Mouse (Mus musculus): Measurements from ENCODE around the gene Cdk5rap3. TPM values are rescaled to one million over a fixed set of nuclear protein-coding genes. Genes with fewer than 3 reads are reported as not detected.
A peak's percentile ranks its signal among the peaks of the same experiment; 100 is the strongest.

Gene Cdk5rap3
- polyA plus RNA-seq, 1 experiment = 41.6 TPM

GRCm38 (mm10) chr11:96878715-96879114 lies 37.6 kb downstream of the Cdk5rap3 start:
- H3K36me3 ChIP-seq (replicated peaks; ENCODE audit: low read length) = no peaks in the 10 kb centered on the region
- H3K4me3 ChIP-seq (replicated peaks) = no peak overlapping the region
- peaks cover 81% of the 10 kb centered on the region for H3K27me3 ChIP-seq (replicated peaks)
- no peak; the same call in 2 of the 3 replicates for TF ChIP-seq GATA1 (IDR thresholded peaks at IDR 0.05; ENCODE audit: borderline replicate concordance, low read length)
- TF ChIP-seq FLI1 (IDR thresholded peaks at IDR 0.05; ENCODE audit: low read length) = no peak
- peaks cover 58% of the 10 kb centered on the region for H3K4me1 ChIP-seq
- peaks cover 2% of the 10 kb centered on the region; the same call in 1 of the 2 replicates for H3K9me3 ChIP-seq

DNA sequence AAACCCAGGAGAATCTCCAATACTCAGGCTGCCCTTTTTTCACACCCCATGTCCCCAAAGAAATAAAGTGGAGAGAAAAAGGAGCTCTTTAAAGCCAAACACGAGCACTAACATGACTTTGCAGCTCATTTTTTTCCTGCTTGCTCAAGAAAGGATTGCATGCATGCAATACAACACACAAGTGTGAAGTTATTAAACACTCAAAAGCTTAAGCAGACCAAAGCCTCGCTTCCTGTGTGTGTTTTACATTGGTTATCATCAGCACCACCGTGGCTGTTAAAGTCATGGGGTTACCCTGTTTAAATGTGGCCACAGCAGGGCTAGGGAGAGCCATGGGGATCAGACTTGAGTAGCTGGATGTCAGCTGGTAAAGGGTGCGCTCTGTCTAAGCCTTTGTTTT lies 39.2 kb downstream of the Cdk5rap3 start:
- TF ChIP-seq GATA1 (IDR thresholded peaks at IDR 0.05; ENCODE audit: borderline replicate concordance, low read length) (no peak), FLI1 (IDR thresholded peaks at IDR 0.05; ENCODE audit: low read length) (no peak)
- Histone ChIP-seq H3K4me3 (replicated peaks) (no peak overlapping the region), H3K9me3 (peaks cover 2% of the 10 kb centered on the region; the same call in 1 of the 2 replicates), H3K36me3 (replicated peaks; ENCODE audit: low read length) (no peaks in the 10 kb centered on the region), H3K27me3 (replicated peaks) (peaks cover 89% of the 10 kb centered on the region), H3K4me1 (peaks cover 69% of the 10 kb centered on the region)

DNA sequence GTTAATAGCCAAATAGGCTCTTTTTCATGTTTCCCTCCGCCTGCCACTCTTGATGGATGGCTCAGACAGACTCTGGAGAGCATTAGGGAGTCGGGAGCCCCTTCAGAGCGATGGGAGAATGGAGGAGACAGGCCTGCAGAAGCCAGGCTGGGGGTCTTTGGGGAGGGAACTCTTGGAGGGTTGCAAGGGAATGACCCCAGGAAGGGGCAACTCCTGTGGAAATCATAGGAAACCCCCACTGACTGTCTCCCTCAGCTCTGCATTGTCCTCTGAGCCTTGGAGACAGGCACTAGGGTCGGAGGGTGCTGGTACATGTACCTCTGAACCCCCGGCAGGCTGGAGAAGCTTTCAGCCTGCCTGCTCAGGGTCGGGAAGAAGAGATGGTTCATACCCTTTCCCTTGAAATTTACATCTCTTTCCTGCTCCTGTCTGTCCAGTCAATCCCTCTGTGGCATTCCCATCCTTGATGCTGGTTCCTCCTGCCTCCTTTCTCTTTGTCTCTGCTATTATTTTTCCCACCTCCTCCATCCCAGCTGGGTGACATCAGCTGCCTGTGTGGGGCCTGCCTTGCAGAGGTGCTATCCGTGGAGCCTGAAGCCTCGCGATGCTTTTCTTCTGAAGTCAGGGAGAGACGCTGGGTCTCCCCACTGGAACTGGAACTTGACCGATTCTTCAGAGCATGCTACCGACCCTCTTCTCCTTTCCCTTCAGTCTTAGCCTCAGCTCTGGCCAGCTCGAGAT lies 39.8 kb downstream of the Cdk5rap3 start:
- no peaks in the 10 kb centered on the region for H3K36me3 ChIP-seq (replicated peaks; ENCODE audit: low read length)
- no peak overlapping the region for H3K4me3 ChIP-seq (replicated peaks)
- H3K9me3 ChIP-seq = peaks cover 2% of the 10 kb centered on the region; the same call in 1 of the 2 replicates
- TF ChIP-seq GATA1 (IDR thresholded peaks at IDR 0.05; ENCODE audit: borderline replicate concordance, low read length) (no peak), FLI1 (IDR thresholded peaks at IDR 0.05; ENCODE audit: low read length) (no peak)
- H3K27me3 ChIP-seq (replicated peaks) = peaks cover 92% of the 10 kb centered on the region
- H3K4me1 ChIP-seq = peaks cover 69% of the 10 kb centered on the region

DNA sequence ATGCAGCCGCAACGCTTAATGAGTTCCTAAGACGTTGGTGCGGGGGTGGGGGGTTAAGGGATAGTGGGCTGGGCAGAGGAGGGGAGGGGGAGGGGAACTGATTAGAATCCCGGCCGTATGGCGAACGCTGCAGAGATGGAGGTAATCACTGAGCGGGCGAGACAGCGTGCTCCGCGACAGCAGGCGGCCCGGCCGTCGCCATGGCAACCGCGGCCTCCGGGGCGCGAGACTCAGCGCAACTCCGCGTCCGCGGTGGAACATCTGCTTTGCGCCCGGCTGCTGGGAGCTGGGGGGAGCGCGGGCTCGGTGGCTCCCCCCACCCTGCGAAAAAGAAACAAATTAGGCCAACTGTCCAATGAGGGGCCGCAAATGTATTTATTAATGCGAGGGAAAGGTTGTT lies 40.6 kb downstream of the Cdk5rap3 start:
- TF ChIP-seq GATA1 (IDR thresholded peaks at IDR 0.05; ENCODE audit: borderline replicate concordance, low read length) (no peak), FLI1 (IDR thresholded peaks at IDR 0.05; ENCODE audit: low read length) (no peak)
- Histone ChIP-seq H3K4me3 (replicated peaks) (peak overlapping the region; percentile 84), H3K27me3 (replicated peaks) (peaks cover 88% of the 10 kb centered on the region), H3K36me3 (replicated peaks; ENCODE audit: low read length) (no peaks in the 10 kb centered on the region), H3K4me1 (peaks cover 69% of the 10 kb centered on the region), H3K9me3 (no peaks in the 10 kb centered on the region)

GRCm38 (mm10) chr11:96875270-96875669 lies 41.0 kb downstream of the Cdk5rap3 start:
- peaks cover 88% of the 10 kb centered on the region for H3K27me3 ChIP-seq (replicated peaks)

GRCm38 (mm10) chr11:96873601-96874140 lies 42.6 kb downstream of the Cdk5rap3 start:
- Histone ChIP-seq H3K27me3 (replicated peaks) (peaks cover 85% of the 10 kb centered on the region), H3K36me3 (replicated peaks; ENCODE audit: low read length) (no peaks in the 10 kb centered on the region), H3K4me3 (replicated peaks) (no peak overlapping the region), H3K9me3 (no peaks in the 10 kb centered on the region), H3K4me1 (peaks cover 56% of the 10 kb centered on the region)
- TF ChIP-seq GATA1 (IDR thresholded peaks at IDR 0.05; ENCODE audit: borderline replicate concordance, low read length) (no peak), FLI1 (IDR thresholded peaks at IDR 0.05; ENCODE audit: low read length) (no peak)

More at GRCm38 (mm10) chr11:96875270-96875669, 41.0 kb downstream of the Cdk5rap3 start:
- Histone ChIP-seq H3K9me3 (no peaks in the 10 kb centered on the region), H3K4me1 (peaks cover 68% of the 10 kb centered on the region), H3K4me3 (replicated peaks) (peak overlapping the region; percentile 84), H3K36me3 (replicated peaks; ENCODE audit: low read length) (no peaks in the 10 kb centered on the region)
- TF ChIP-seq FLI1 (IDR thresholded peaks at IDR 0.05; ENCODE audit: low read length) (no peak), GATA1 (IDR thresholded peaks at IDR 0.05; ENCODE audit: borderline replicate concordance, low read length) (no peak)

DNA sequence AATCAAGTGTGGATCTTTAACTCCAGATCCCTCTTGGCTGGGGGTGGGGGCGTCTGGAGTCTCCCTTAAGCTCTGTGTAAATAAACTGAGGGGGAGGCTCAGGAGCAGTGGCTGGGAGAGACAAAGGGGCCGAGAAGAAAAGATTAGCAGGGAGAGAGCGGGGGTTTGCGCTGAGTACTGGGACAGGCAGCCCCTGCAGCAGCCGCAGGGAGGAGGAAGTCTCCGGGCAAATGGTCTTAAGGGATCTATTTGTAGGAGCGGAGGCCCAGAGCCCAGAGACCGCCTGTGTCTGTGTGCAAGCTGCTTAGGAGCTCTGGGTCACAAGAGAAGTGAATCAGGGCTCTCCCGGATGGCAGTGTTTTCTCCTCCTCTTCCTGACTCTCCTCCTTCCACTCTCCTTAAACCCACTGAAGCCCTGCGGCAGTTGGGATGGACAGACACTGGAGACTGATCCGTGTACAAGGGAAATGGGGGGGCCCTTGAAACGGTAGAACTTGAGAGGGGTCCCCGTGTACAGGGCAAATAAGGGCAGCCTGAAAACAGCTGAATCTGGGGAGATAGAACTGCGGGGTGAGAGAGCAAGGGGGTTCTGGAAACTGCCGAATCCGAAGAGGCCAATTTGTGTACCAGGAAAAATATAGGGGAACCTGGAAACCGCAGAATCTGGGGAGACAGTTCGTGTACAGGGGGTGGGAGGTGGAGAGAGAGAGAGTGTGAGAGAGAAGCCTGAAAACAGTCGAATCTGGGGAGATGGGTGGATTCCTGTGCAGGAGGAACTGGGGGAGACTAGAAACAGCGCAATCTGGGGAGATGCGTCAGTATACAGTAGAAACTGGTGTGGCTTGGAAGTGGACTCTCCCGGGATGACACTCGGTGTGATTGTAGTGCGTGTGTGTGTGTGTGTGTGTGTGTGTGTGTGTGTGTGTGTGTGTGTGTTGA lies 43.6 kb downstream of the Cdk5rap3 start:
- TF ChIP-seq GATA1 (IDR thresholded peaks at IDR 0.05; ENCODE audit: borderline replicate concordance, low read length) = no peak
- TF ChIP-seq FLI1 (IDR thresholded peaks at IDR 0.05; ENCODE audit: low read length) = no peak
- Histone ChIP-seq H3K4me3 (replicated peaks) (peak overlapping the region; percentile 14), H3K9me3 (no peaks in the 10 kb centered on the region), H3K36me3 (replicated peaks; ENCODE audit: low read length) (no peaks in the 10 kb centered on the region), H3K27me3 (replicated peaks) (peaks cover 77% of the 10 kb centered on the region), H3K4me1 (peaks cover 47% of the 10 kb centered on the region)

GRCm38 (mm10) chr11:96867149-96867548 lies 49.1 kb downstream of the Cdk5rap3 start:
- no peak overlapping the region for H3K4me3 ChIP-seq (replicated peaks)
- peaks cover 41% of the 10 kb centered on the region for H3K27me3 ChIP-seq (replicated peaks)
- peaks cover 17% of the 10 kb centered on the region for H3K4me1 ChIP-seq
- no peaks in the 10 kb centered on the region for H3K36me3 ChIP-seq (replicated peaks; ENCODE audit: low read length)
- TF ChIP-seq FLI1 (IDR thresholded peaks at IDR 0.05; ENCODE audit: low read length) (no peak), GATA1 (IDR thresholded peaks at IDR 0.05; ENCODE audit: borderline replicate concordance, low read length) (no peak)
- no peaks in the 10 kb centered on the region for H3K9me3 ChIP-seq

GRCm38 (mm10) chr11:96863206-96863995 lies 52.9 kb downstream of the Cdk5rap3 start:
- H3K36me3 ChIP-seq (replicated peaks; ENCODE audit: low read length) = no peaks in the 10 kb centered on the region
- TF ChIP-seq FLI1 (IDR thresholded peaks at IDR 0.05; ENCODE audit: low read length) (no peak), GATA1 (IDR thresholded peaks at IDR 0.05; ENCODE audit: borderline replicate concordance, low read length) (no peak)
- H3K27me3 ChIP-seq (replicated peaks) = peaks cover 22% of the 10 kb centered on the region
- no peaks in the 10 kb centered on the region for H3K9me3 ChIP-seq
- peaks cover 38% of the 10 kb centered on the region for H3K4me1 ChIP-seq
- peak overlapping the region; percentile 56 for H3K4me3 ChIP-seq (replicated peaks)

All from megakaryocyte, embryonic 14.5 days (primary cell).